Mouse (Mus musculus) Muller cell, postnatal 12 days (primary cell): Measurements from ENCODE around the gene Bhlhe23.

Experiments
- DNase-seq: peaks from one replicate; pipeline ENCODE4 v3.0.0-alpha.2; 2015; ENCODE audit errors: inconsistent ontology term

Bhlhe23 gene

GRCm38 (mm10) chr2:180725856-180726629 lies 50.7 kb downstream of the Bhlhe23 start:
- no peak for DNase-seq

GRCm38 (mm10) chr2:180725414-180725778 lies 51.3 kb downstream of the Bhlhe23 start:
- DNase-seq: no peak

DNA sequence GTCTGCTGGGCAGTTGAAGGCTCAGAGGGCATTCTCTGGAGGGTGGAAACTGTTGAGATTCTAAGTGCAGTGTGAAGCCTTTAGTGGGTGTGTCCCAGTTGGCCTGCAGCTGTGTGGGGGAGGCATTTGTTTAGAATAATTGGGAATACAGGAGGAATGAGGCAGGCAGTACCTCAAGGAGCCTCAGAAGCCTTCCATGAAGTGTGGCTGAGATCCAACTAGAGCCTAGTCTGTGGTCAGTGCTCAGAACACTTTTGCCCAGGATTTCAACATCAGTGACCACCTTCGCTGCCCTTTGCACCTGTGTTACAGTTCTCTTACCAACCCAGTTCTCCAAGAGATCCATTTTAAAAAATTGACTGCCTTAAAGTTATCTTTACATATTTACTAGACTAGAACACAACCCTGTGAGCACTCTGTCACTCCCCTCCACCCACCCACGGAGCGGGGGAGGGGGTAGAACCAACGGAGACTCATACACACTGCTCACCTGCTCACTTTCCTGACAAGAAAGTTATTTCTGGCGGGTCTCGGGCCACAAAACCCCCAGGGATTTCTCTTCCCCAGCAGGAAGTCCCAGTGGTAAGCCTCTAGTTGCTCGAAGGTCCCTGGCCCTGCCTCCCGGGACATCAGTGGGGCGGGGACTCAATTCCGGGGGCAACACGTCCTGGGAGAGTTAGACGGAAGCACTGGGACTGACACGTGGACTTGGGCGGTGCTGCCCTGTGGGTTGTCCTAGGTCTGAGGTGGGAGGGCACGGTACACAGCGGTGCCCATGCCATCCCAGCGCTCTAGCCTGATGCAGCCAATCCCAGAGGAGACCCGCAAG lies 51.9 kb downstream of the Bhlhe23 start, which contains the start of gene Slc17a9:
Gene Slc17a9, plus strand, starts transcription at position 679 of the 829 bp plus-strand sequence.
- peak; percentile 50 for DNase-seq
